Mouse (Mus musculus): Measurements from ENCODE around the gene Abi3bp.

Gene Abi3bp

DNA sequence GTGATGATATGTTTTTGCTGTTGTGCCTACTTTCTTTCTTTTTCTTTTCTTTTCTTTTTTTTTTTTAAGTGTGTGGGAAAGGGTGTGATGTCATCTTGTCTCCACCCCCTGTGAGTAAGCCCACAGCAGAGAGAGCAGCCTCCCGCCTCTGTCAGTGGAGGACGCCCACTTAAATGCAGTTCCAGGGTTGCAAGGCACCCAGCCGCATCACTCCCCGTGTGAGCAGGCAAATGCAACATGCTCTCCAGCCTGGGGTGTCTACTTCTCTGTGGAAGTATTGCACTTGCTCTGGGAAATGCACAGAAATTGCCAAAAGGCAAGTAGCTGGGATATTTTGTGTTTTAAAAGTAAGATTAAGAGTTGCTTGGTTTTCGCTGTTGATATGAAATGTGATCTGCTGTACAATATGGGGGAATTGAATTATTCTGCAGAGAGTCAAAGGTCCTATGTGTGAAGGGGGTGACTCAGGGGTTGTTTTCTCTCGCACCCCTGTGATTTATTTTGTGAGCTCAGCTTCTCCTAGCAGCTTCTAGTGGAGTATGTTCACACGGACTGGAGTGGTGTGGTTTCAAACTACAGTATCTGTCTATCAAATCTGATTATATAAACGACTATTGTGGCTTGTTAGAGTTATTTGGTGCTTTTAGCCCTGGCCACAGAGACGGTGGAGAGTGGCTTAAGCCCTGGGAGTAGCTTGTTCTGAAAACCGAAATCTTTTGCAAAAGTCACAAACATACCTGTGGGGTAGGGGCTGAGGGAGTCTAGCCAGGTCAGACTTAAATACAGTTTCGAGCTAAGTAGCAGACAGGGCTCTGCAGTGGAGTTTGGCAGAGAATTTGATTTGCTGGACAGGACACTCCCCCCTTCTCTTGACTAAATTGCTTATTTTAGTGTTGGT, at the start of gene Abi3bp:
TSS of gene Abi3bp (plus strand) at position 202 of the 898 bp plus-strand sequence.
- no peak for DNase-seq (ENCODE audit: low read depth, low spot score)

DNA sequence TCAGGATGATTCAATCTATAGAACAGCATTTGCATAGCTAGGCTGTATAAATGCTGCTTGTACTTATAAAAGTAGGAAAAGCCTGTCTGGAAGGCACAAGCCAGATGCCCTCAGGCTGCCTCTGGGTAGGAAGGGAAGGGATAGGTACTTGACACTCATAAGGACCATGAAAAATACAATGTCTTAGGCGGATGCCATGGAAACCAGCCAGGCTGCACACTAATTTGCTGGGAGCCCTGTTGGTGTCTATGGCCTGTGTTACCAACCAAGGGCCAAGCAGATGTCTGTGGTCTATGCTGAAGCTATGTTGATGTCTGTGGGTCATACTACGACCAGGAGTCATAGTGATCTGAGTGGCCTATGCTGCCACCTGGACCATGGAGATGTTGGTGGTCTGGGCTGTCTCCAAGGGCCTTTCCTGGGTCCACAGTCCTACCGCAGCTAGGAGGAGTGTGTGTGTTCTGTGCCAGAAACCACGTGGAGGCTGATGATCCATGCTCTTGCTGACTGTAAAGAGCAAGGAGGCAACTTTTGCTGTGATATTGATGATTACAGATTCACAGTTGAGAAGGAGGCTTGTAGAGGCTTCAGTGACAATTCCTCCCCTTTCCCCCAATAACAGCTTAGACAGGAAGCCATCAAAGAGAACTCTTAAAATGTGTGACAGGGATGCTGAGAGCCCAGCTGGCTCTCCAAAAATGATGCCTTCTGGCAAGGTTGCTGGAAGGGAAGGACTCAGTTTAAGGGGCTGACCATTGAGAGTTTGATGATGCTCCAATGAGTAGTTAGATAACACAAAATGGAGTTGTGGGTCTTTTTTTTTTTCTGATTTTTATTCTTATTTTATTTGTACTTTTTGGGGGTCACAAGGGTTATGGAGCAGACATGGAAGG, 42.1 kb upstream of the Abi3bp start:
- no peak for DNase-seq (ENCODE audit: low read depth, low spot score)

GRCm38 (mm10) chr16:56440243-56440642, 37.4 kb upstream of the Abi3bp start:
- no peak for DNase-seq (ENCODE audit: low read depth, low spot score)

DNA sequence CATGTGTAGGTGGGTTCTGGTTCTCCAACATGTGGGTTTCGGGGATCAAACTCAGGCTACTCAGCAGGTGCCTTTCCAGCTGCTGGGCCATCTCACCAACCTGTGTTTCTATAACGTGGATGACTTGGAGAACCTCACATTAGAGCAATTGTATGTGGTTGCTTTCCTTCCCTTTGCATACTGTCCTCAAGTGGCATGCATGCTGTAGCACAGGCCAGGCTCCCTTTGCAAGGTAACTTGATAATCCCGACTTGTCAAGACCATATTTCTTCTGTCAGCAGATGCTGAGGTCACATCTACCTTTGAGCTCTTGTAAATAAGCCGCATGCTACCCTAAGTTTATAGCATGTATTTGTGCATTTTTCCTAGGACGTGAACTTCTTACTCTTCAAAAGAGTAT, 36.6 kb upstream of the Abi3bp start:
- DNase-seq (ENCODE audit: low read depth, low spot score): no peak

DNA sequence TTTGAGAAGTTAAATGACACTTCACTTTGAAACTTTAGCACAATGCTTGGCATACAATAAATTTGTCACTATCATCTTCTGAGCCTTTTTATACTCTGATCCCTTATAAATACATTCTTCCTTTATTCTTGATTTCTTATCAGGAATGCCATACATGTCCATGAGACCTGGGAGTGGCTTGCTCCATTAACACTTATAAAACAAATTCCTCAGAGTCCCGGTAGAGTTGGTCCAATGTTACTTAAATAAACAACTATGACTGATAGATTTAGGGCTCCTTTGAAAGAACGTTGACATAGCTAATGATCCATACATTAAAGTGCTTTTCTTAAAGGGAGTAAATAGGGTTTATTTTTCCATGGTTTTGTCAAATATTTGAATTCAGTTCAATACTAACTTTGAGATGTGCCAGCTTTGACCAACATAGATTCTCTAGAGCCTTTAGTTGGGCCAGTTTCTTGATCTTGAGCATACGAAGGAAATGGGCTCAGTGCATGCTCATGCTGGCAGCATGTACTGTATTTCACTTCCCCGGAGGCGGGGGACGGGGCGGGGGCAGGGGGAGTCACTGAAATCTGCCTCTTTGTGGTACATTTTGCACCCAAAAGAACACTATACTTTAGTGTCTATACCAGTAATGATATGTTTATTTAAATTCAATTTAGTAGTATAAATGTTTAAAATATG, 35.9 kb upstream of the Abi3bp start:
- no peak for DNase-seq (ENCODE audit: low read depth, low spot score)

DNA sequence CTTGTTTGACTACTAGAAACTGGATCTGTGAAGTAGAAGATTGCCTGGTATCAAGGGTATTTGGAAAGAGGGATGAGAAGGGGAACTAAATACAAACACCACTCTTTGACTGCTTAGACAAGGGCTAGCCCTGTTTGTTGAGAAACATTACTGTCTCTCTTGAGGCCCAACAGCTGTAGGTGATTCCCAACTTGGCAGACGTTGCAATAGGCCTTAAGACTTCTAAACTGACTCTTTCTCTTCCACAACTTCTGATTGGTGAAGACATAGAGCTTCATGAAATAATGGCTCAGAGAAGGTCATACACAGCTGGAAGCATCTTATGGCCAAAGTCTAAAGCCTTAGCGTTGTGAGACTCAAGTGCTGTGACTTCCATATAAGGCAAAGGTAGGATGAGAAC, 26.2 kb upstream of the Abi3bp start:
- no peak for DNase-seq (ENCODE audit: low read depth, low spot score)

GRCm38 (mm10) chr16:56451923-56452322, 25.8 kb upstream of the Abi3bp start:
- DNase-seq (ENCODE audit: low read depth, low spot score): no peak

DNA sequence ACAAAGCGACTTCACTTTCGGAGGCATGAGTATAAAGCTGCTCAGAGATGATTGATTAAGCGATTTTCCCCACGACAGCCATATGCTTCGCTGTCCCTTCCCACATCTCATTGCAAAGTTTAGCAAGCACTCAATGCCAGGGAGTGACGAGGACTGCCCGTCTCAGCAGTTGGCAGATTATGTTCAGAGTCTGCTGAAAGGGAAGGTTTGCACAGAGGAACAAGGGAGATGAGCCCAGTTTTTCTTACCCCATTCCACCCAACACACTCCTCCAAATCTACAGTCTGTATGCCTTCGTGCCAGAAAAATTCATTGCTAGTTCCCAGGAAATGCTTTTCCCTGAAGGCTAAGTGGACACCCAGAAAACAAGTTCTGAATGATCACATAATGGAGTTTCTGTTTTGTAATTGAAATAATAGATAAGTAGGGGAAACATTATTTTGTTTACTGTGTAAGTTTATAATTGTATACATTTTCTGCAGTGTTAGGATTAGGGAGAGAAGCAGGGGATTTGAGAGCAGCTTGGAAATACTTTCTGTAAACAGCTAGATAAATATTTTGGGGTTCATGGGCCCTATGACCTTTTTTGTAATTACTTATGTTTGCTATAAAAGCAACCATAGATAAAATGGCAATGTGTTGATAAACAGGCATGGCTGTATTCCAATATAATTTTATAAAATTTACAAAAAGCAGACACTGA, 19.5 kb upstream of the Abi3bp start:
- no peak for DNase-seq (ENCODE audit: low read depth, low spot score)

- no peak for DNase-seq (ENCODE audit: low read depth, low spot score)
These were observed 4.5 kb upstream of the Abi3bp start for GRCm38 (mm10) chr16:56473160-56473559.

DNA sequence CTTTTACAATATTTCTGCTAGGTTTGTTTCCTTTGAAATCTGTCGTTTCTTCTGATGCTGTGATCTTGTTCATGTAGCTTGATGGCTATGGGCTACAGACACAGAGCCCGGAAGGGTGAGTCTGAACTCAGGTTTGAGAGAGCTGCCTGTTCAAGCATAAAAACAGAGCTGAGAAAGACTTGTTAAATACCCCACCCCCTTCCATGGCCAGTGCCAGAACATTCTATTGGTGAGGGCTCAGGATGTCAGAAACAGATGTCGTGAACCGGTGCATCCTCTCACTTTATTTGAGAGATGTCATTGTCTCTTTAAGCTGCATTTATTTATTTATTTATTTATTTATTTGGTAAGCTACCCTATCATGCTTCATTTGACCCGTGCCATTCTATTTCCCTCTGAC, 2.0 kb upstream of the Abi3bp start:
- DNase-seq (ENCODE audit: low read depth, low spot score): no peak

GRCm38 (mm10) chr16:56478575-56479191, 1.0 kb downstream of the Abi3bp start:
- no peak for DNase-seq (ENCODE audit: low read depth, low spot score)

DNA sequence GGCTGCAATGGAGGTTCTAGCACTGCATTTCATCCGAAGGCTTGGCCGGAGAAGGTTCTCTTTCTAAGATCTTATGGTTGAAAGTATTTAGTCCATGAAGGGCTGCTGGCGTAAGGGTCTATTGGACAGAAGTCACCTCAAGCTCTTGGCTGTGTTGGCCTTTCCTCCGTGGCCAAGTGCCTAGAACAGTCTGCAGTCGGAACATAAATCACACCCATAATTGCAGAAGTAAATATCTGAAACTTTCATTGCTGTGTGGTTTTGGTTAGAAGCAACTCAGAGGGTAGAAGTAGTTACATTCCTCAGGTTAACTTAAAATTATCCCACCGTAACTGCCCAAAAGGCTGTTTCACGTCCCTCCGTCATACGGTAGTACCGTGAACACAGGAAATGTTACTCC, 5.8 kb downstream of the Abi3bp start:
- no peak for DNase-seq (ENCODE audit: low read depth, low spot score)

DNA sequence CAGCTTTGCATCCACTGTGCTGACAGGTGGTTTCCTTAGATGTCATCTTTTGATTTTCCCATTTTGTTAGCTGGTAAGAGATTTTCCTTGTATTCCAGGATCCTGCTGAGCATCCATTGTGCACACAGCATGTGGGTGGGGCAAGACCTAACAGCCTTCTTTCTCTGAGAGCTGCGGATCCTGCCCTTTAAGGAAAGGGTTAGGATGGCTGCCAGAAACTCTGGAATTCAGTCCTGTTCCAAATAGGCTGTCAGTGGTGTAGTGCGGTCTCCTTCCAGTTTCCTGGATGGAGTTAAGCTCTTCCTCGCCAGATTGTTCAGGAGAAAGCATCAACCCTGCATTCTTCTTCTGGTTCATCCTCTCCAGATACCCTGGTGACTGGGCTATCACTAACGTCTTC, 8.8 kb downstream of the Abi3bp start:
- DNase-seq (ENCODE audit: low read depth, low spot score): no peak

- DNase-seq (ENCODE audit: low read depth, low spot score): no peak
These were observed 13.2 kb downstream of the Abi3bp start for GRCm38 (mm10) chr16:56490861-56491260.

GRCm38 (mm10) chr16:56495266-56495665, 17.6 kb downstream of the Abi3bp start:
- DNase-seq (ENCODE audit: low read depth, low spot score): no peak

GRCm38 (mm10) chr16:56496743-56497142, 19.1 kb downstream of the Abi3bp start:
- DNase-seq (ENCODE audit: low read depth, low spot score): no peak

- DNase-seq (ENCODE audit: low read depth, low spot score): no peak
These were observed 21.0 kb downstream of the Abi3bp start for GRCm38 (mm10) chr16:56498680-56499079.

DNA sequence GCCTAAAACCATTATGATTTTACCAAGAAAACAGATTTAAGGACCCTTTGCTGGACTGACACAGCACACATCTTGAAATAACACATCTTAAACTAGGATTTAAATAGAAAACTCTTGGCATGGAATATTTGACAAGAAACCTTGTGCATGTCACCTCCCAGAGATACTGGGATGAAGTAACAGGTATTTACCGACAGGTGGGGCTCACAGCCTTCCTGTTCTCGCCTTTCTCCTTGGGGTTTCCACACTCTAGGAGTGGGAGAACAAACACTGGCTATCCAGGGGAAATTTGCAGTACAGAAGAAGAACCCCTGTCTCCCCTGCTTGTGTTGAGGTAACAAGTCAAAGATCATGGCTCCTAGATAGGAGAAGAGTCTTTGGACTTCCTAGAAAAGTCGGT, 22.8 kb downstream of the Abi3bp start:
- no peak for DNase-seq (ENCODE audit: low read depth, low spot score)

- DNase-seq (ENCODE audit: low read depth, low spot score): no peak
These were observed 23.4 kb downstream of the Abi3bp start for GRCm38 (mm10) chr16:56501101-56501500.

- DNase-seq (ENCODE audit: low read depth, low spot score): no peak
These were observed 23.8 kb downstream of the Abi3bp start for GRCm38 (mm10) chr16:56501513-56501912.

DNA sequence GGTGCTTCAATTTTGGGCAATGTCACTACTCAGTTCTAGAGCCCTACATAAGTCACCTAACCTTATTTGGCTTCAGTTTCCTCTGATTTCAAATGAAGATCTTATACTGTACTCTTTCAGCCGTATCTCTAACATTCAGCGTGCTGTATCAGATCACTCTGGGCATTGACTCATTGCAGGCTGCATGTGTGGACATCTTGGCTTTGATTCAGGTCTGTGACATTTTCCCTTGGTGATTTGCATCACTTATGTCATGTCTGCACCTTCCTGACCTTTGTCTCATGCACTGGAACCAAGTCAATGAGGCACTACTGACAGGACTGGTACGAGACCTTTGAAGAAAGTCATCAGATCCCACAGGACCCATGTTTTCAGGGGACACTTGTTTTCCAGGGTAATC, 24.5 kb downstream of the Abi3bp start:
- no peak for DNase-seq (ENCODE audit: low read depth, low spot score)
